Mouse (Mus musculus): Measurements from ENCODE around the gene Carm1.

DNA sequence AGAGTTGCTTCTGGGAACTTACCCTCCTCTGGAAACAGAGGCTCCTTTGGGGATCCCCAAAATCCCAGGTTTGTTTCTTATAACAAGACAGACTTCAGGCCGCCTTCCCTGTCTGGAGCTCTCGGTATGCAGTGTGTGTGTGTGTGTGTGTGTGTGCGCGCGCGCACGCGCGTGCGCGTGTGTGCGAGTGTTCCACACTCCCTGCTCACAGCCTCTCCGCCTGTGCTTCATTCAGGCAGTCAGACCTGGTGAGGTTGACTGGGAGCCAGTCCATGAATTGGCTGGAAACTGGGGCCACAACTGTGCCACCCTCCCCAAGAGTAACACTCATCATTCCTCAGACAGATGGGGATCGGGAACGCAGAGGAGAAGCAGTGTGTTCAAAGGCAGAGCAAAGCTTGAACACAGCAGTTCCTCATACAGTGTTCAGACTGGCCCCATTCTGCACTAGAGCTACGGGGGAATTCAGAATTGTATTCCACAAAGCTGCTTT is 49.6 kb upstream of the Carm1 start:
- TF ChIP-seq POLR2A (IDR thresholded peaks at IDR 0.05; ENCODE audit: low read depth, low read length) = no peak
- no peak for TF ChIP-seq CTCF (IDR thresholded peaks at IDR 0.05; ENCODE audit: extremely low read depth, insufficient read length, insufficient replicate concordance, low read depth, low read length)
